Mouse (Mus musculus) testis, adult 2 months (tissue): Measurements from ENCODE around the gene Ugt1a6a. TPM values are rescaled to one million over a fixed set of nuclear protein-coding genes. Genes with fewer than 3 reads are reported as not detected.
"Not testable (repeated sequence)": the region's sequence is repeated elsewhere in the genome, so short reads cannot be mapped to it uniquely, and the experiment has no call there.

Source experiments
- H3K27ac ChIP-seq: fragments of 200-500 bp; 2 replicates; pipeline ENCODE4 v1.5.1; 2012; ENCODE audit warnings: low read depth, low read length; ENCODE audit not compliant: control insufficient read depth, insufficient read depth
- H3K27me3 ChIP-seq: fragments of 200-500 bp; 2 replicates; pipeline ENCODE4 v1.6.1; 2012; ENCODE audit warnings: mild to moderate bottlenecking, low read length, moderate library complexity; ENCODE audit not compliant: control insufficient read depth, insufficient read depth
- H3K36me3 ChIP-seq: fragments of 200-500 bp; 2 replicates; pipeline ENCODE4 v1.6.1; 2012; ENCODE audit warnings: mild to moderate bottlenecking, low read length; ENCODE audit not compliant: control insufficient read depth, insufficient read depth
- H3K4me1 ChIP-seq: fragments of 200-500 bp; 2 replicates; pipeline ENCODE4 v1.6.1; 2012; ENCODE audit warnings: low read length; ENCODE audit not compliant: control insufficient read depth, insufficient read depth
- H3K4me3 ChIP-seq: fragments of 200-500 bp; 2 replicates; pipeline ENCODE4 v1.5.1; 2012; ENCODE audit warnings: low read depth, mild to moderate bottlenecking, low read length, moderate library complexity, mixed read lengths; ENCODE audit not compliant: control insufficient read depth
- CTCF ChIP-seq: fragments of 200-500 bp; IDR thresholded peaks from 2 replicates; pipeline ENCODE4 v1.5.1; 2012; ENCODE audit warnings: low read depth, mild to moderate bottlenecking, inconsistent platforms, low read length, moderate library complexity; ENCODE audit not compliant: control insufficient read depth, insufficient read depth, insufficient replicate concordance
- POLR2A ChIP-seq: fragments of 200-500 bp; IDR thresholded peaks from 2 replicates; pipeline ENCODE4 v1.6.1; 2012; ENCODE audit warnings: low read depth, mild to moderate bottlenecking, inconsistent platforms, low read length, moderate library complexity; ENCODE audit not compliant: control insufficient read depth
- polyA plus RNA-seq: library from polyadenylated mRNA; depleted of rRNA; stranded (reverse); fragments of >200 nt; gene quantifications from 2 replicates; pipeline ENCODE4 v1.2.3, GENCODE M21; 2012

Ugt1a6a gene
- polyA plus RNA-seq, 1 experiment = 26.9 TPM

- Histone ChIP-seq H3K4me1 (peaks cover 2% of the 10 kb centered on the region; the same call in 1 of the 2 replicates), H3K27me3 (no peaks in the 10 kb centered on the region), H3K36me3 (no peaks in the 10 kb centered on the region; the same call in 1 of the 2 replicates), H3K4me3 (no peak overlapping the region), H3K27ac (no peak overlapping the region)
- TF ChIP-seq CTCF (no peak), POLR2A (no peak)
These were observed 89.6 kb downstream of the Ugt1a6a start for GRCm38 (mm10) chr1:88224029-88224776.

DNA sequence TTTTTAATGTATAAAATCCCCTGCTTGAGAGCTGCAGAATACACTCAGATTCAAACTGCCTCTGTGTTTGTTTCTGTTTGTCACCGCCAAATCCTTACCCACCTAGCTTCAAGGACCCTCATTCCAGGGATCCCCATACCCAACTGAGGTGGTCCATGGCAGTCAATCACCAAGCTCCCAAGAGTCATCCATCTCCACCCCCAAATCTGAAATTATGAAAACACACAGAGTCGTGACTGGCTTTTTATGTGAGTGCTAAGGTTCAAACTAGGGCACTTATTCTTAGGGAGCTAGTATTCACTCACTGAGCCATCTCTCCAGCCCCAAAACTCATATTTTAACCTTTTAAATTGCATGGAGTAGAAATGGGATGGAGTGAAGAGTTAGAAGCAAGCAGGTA is 90.7 kb downstream of the Ugt1a6a start:
- not testable (repeated sequence) for H3K27ac ChIP-seq, H3K27me3 ChIP-seq, H3K4me1 ChIP-seq, H3K4me3 ChIP-seq, H3K36me3 ChIP-seq

- Histone ChIP-seq H3K27ac (no peak overlapping the region), H3K27me3 (no peaks in the 10 kb centered on the region), H3K4me3 (peak overlapping the region; percentile 37; the same call in 1 of the 2 replicates), H3K4me1 (peaks cover 2% of the 10 kb centered on the region; the same call in 1 of the 2 replicates), H3K36me3 (no peaks in the 10 kb centered on the region; the same call in 1 of the 2 replicates)
- no peak for TF ChIP-seq POLR2A
- no peak for TF ChIP-seq CTCF
These were observed 91.1 kb downstream of the Ugt1a6a start for GRCm38 (mm10) chr1:88225741-88226140.

- Histone ChIP-seq H3K27me3 (no peaks in the 10 kb centered on the region), H3K4me1 (peaks cover 2% of the 10 kb centered on the region; the same call in 1 of the 2 replicates), H3K36me3 (no peaks in the 10 kb centered on the region; the same call in 1 of the 2 replicates), H3K4me3 (peak within 1 kb of the TSS; percentile 77), H3K27ac (peak within 1 kb of the TSS; percentile 90)
- TF ChIP-seq POLR2A = no peak
- TF ChIP-seq CTCF = no peak
These were observed 92.2 kb downstream of the Ugt1a6a start, which contains the start of gene Mroh2a for GRCm38 (mm10) chr1:88226670-88227379. Gene Mroh2a (plus strand): TSS chr1:88226986.

DNA sequence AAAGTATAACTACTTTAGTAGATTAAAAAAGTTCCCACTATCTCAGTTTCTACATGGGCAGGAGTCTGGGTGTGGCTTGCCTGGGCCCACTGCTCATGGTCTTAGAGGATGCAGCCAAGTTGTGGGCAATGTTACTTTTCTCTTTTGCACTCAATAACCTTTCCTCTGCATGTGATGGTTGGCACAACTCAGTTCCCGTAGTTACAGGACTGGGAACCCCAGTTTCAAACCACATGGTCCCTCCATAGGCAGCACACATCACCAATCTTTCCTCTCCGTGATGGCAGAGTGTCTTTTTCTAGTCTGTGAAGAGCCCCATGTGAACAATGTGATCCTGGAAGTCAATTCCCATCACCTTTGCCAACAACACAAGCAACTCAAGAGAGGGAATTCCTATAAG is 92.9 kb downstream of the Ugt1a6a start:
- H3K4me3 ChIP-seq = peak overlapping the region; percentile 77
- H3K27me3 ChIP-seq = no peaks in the 10 kb centered on the region
- TF ChIP-seq POLR2A = no peak
- peaks cover 2% of the 10 kb centered on the region; the same call in 1 of the 2 replicates for H3K4me1 ChIP-seq
- H3K27ac ChIP-seq = 0 out of 2 replicates have a peak overlapping the region, but pooled peaks have one; percentile 0
- H3K36me3 ChIP-seq = no peaks in the 10 kb centered on the region; the same call in 1 of the 2 replicates

DNA sequence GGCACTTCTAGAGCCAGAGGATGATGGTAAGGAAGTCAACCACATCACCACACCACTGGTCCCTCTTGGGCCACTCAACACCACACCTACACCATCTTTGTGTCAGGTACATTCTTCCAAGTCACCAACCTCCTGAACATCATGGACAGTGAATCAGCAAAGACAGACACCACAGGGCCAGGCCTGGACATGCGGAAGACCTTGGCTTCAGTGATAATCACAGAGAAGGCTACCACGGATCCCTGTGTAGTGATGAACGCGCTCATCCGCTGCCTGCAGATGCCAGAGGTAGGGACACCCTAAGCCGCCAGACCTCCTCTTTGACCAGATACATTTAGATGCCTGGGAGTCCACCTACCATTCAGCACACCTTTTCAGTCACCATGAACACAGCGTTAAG is 93.5 kb downstream of the Ugt1a6a start:
- Histone ChIP-seq H3K36me3 (no peaks in the 10 kb centered on the region; the same call in 1 of the 2 replicates), H3K4me1 (peaks cover 2% of the 10 kb centered on the region; the same call in 1 of the 2 replicates), H3K27me3 (no peaks in the 10 kb centered on the region), H3K4me3 (peak overlapping the region; percentile 77), H3K27ac (no peak overlapping the region)
- no peak for TF ChIP-seq CTCF
- no peak for TF ChIP-seq POLR2A

GRCm38 (mm10) chr1:88229566-88229965 is 95.0 kb downstream of the Ugt1a6a start:
- Histone ChIP-seq H3K27me3 (no peaks in the 10 kb centered on the region), H3K36me3 (no peaks in the 10 kb centered on the region; the same call in 1 of the 2 replicates), H3K4me3 (no peak overlapping the region), H3K27ac (no peak overlapping the region), H3K4me1 (peaks cover 2% of the 10 kb centered on the region; the same call in 1 of the 2 replicates)
- no peak for TF ChIP-seq CTCF
